Mouse (Mus musculus) kidney, postnatal 36 days (tissue): ENCODE measurements around the gene Lgr5.

Source experiments
- DNase-seq, 2 experiments: peaks; one replicate each; pipeline ENCODE4 v3.0.0; 2021 to 2022; ENCODE audit warnings: mixed read lengths in 2 of 2

Lgr5 gene

GRCm38 (mm10) chr10:115413496-115413895 is 174.1 kb downstream of the Lgr5 start:
- DNase-seq = no peak

- peak; percentile 29 to 80 for DNase-seq
These were observed 181.2 kb downstream of the Lgr5 start for GRCm38 (mm10) chr10:115406393-115406792.
